Mouse (Mus musculus): ENCODE results near the gene Olfr1348.

The Olfr1348 gene

DNA sequence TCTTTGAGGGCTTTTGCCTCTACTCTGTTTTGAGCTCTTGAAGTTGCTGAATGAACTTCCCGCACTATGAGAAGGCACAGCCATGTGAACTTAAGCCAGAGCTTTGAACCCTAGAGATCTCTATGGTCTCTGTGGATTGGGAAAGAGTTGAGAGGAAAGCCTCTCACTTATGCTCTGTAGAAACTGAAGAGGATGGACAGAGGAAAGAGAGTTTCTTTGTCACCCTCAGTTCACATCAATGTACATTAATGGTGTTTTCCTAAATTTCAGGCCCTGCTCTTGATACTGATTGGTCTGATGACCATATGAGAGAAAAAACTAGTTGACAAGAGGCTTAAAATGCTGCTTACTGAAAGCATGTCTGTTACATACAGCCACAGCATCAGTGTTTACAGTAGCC, at the start of gene Olfr1348:
Gene Olfr1348, minus strand, starts transcription at position 101 of the 400 bp plus-strand sequence.
- no peak for DNase-seq

DNA sequence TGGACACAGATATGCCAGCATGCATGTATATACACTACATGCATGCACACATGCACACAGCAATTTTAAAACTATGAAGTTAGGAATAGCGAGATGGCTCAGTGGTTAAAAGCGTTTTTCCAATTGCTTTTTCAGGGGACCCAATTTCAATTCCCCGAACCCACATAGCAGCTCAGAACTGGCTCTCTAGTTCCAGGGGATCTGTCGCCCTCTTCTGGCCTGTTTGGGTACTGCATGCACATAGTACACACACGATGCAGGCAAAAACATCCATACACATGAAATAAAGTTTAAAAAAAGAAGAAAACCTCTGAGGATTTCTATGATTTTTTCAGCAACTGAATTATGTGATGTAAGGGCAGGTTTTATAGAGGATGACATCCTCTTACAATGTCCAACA, 17.6 kb upstream of the Olfr1348 start:
- DNase-seq, result peak; percentile 19 to 22

- no peak for DNase-seq
These were observed 16.5 kb upstream of the Olfr1348 start for GRCm38 (mm10) chr7:6525001-6525400.

DNA sequence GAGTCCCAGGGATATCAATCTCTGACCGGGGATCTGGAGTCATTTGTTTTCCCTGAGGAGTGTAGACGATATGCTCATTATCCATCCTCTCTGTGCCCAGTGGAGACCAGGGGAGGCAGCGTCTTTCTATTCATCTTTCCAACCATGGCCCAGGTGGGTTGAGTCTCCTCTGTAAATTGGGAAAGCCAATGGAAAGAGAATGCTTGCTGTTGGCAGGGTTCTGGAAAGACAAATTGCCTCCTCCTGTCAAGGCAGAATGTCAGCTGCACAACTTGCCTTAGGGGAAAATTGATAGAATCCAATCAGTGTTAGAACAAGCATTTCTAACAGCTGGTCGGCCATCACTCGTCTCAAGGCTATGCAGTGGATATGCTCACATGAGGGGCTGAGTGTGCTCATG, 14.3 kb upstream of the Olfr1348 start, which contains the start of gene Olfr1349:
Gene Olfr1349, minus strand, starts transcription at position 101 of the 400 bp plus-strand sequence.
- no peak for DNase-seq

GRCm38 (mm10) chr7:6521666-6522065, 13.1 kb upstream of the Olfr1348 start:
- DNase-seq, result no peak

DNA sequence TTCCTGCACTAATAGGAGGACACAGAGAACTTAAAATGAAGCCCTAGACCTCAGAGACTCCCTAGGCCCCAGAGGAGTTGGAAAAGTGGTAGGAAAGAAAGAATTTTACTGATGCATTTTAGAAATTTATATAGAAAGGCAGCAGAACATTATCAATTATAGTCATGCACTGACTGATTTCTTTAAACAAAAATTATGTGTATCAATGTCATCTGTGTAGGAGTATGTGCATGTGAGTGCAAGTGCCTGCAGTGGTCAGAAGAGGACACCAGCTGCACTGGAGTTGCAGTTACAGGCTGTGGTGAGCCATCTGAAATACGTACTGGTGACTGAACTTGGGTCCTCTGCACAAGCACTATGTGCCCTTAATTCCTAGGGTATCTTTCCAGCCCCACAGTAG, 8.9 kb downstream of the Olfr1348 start, which contains the start of gene Olfr1347:
Gene Olfr1347, minus strand, starts transcription at position 101 of the 400 bp plus-strand sequence.
- DNase-seq, result no peak

DNA sequence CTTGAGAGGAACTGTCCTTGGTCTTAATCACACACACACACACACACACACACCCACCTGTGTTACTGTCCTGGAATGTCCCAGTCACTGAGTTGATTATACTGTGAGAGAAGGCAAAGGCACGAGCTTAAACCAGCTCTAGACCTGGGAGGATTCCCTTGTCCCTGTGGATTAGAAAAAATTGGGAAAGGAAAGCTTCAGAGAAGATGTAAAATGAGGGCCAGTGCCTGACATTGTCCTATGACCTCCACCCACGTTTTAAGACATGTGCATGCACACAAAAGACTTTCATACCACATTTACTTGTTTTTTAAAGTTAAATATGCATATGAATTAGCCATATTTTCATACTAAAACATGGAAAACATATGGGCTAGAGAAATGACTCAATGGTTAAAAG, 21.7 kb downstream of the Olfr1348 start, which contains the start of gene Olfr5:
Gene Olfr5, minus strand, starts transcription at position 101 of the 400 bp plus-strand sequence.
- no peak for DNase-seq

DNA sequence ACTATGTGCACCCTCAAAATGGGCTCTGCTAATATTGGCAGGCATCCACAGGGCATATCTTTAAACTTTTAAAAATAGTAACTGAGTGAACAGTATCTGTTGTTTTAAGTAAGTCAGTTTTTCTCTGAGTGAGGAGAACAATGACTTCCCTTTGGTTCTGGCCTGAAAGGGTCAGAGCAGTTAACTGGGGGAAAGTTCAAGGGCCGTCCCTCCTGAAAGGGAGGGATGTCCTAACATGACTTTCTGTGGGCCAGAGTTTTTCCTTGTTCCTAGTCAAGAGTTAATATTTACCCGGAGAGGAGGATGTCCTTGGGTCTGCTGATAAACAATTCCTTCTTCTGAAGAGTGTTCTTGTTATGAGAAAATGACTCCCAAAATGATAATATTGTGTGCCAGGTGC, 30.9 kb downstream of the Olfr1348 start:
- DNase-seq, result peak in 1 of 2 experiments; percentile 1

DNA sequence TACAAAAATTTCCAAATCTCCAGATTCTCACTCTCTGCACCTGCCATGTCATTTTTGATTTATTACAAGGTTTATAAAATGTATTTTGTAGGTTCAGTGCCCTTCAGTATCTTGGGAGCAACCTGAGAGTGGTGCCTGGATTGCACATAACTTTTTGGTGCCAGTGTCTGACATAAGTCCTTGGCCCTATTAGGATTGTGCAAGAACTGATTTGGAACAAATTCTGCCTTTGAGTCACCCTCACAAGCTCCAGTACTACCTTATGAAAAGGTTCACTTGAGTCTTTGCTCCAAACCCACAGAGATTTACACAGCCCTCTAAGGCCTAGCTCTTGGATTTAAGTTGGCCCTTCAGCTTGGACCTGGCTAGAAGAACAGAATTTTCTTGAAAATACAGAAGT, 41.6 kb downstream of the Olfr1348 start, which contains the start of gene Olfr1346:
Gene Olfr1346, plus strand, starts transcription at position 151 of the 400 bp plus-strand sequence.
- no peak for DNase-seq

DNA sequence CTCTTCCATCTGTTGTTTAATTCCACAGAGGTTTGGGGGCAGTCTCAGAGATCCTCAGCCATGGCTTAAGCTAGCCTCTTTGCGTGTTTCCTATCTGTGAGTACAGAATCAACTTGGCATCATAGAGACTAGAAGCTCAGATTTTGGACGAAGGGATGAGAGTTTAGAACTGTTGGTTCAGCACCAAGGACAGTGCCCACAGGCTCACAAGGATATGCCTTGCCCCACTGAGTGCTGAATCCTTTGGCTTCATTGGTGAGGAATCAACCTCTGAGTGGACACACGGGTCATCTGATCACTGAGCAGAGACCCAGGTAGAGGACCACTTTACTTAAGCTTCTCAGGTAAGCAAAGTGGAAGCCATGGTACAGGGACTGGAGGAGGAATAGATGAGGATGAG, 52.1 kb downstream of the Olfr1348 start:
- DNase-seq, result peak; percentile 17 to 19

- DNase-seq, result no peak
These were observed 52.7 kb downstream of the Olfr1348 start, which contains the start of gene Olfr1336 for GRCm38 (mm10) chr7:6455868-6456267. Olfr1336 (plus strand) TSS chr7:6456168.

Measured in kidney, postnatal 4 days (tissue).